Mouse (Mus musculus) thymus, adult 2 months (tissue): Measurements from ENCODE around the gene Gan. TPM values are rescaled to one million over a fixed set of nuclear protein-coding genes. Genes with fewer than 3 reads are reported as not detected.

Source experiments
- DNase-seq: peaks from one replicate; pipeline ENCODE4 v3.0.0; 2021
- H3K27ac ChIP-seq: fragments of 200-500 bp; 2 replicates; pipeline ENCODE4 v1.5.1; 2012; ENCODE audit warnings: low read length, control low read depth; ENCODE audit not compliant: control insufficient read depth, insufficient read depth
- H3K27me3 ChIP-seq: fragments of 200-500 bp; 2 replicates; pipeline ENCODE4 v1.6.1; 2012; ENCODE audit warnings: mild to moderate bottlenecking, low read length, moderate library complexity, mixed read lengths; ENCODE audit not compliant: control insufficient read depth, insufficient read depth
- H3K36me3 ChIP-seq: fragments of 200-500 bp; 2 replicates; pipeline ENCODE4 v1.6.1; 2012; ENCODE audit warnings: mild to moderate bottlenecking, low read length, moderate library complexity; ENCODE audit not compliant: control insufficient read depth, insufficient read depth
- H3K4me1 ChIP-seq: fragments of 200-500 bp; replicated peaks from 2 replicates; pipeline ENCODE4 v1.6.1; 2012; ENCODE audit warnings: low read length; ENCODE audit not compliant: control insufficient read depth, insufficient read depth
- H3K4me3 ChIP-seq: fragments of 200-500 bp; 2 replicates; pipeline ENCODE4 v1.5.1; 2012; ENCODE audit warnings: mild to moderate bottlenecking, low read length, control low read depth, moderate library complexity; ENCODE audit not compliant: control insufficient read depth, insufficient read depth
- CTCF ChIP-seq: fragments of 200-500 bp; IDR thresholded peaks from 2 replicates; pipeline ENCODE4 v1.5.1; 2012; ENCODE audit warnings: mild to moderate bottlenecking, control low read depth, low read length, moderate library complexity, borderline replicate concordance; ENCODE audit not compliant: control insufficient read depth, poor library complexity, insufficient read depth; ENCODE audit errors: extremely low read depth
- POLR2A ChIP-seq: fragments of 200-500 bp; IDR thresholded peaks from 2 replicates; pipeline ENCODE4 v1.6.1; 2012; ENCODE audit warnings: mild to moderate bottlenecking, low read length, control low read depth, moderate library complexity; ENCODE audit not compliant: control insufficient read depth, poor library complexity, insufficient read depth; ENCODE audit errors: extremely low read depth
- WGBS: fragments of 180-500 bp; shearing (Covaris S2); methylation state at CpG from one replicate; pipeline ENCODE4 v1.1.7; 2018; 5-methylcytosine and 5-hydroxymethylcytosine counted together
- polyA plus RNA-seq: library from polyadenylated mRNA; depleted of rRNA; stranded (reverse); fragments of >200 nt; gene quantifications from 2 replicates; pipeline ENCODE4 v1.2.3, GENCODE M21; 2012

The Gan gene
- polyA plus RNA-seq, 1 experiment: 6.3 TPM

- Histone ChIP-seq H3K36me3 (no peaks in the 10 kb centered on the region), H3K4me1 (no peaks in the 10 kb centered on the region), H3K27me3 (no peaks in the 10 kb centered on the region), H3K4me3 (no peak overlapping the region), H3K27ac (no peak overlapping the region)
- WGBS: 96% methylated on average over 2 of the region's 2 CpGs
- TF ChIP-seq POLR2A (no peak), CTCF (no peak)
- DNase-seq: no peak
Measured at GRCm38 (mm10) chr8:117217724-117218123, 59.8 kb downstream of the Gan start.

- Histone ChIP-seq H3K27me3 (no peaks in the 10 kb centered on the region), H3K4me1 (peaks cover 3% of the 10 kb centered on the region; the same call in 1 of the 2 replicates), H3K36me3 (no peaks in the 10 kb centered on the region), H3K27ac (no peak overlapping the region), H3K4me3 (no peak overlapping the region)
- DNase-seq: no peak
- WGBS: 92% methylated on average over 6 of the region's 6 CpGs
- TF ChIP-seq POLR2A (no peak), CTCF (no peak)
Measured at GRCm38 (mm10) chr8:117222396-117222795, 64.5 kb downstream of the Gan start.

GRCm38 (mm10) chr8:117224630-117225029, 66.7 kb downstream of the Gan start:
- Histone ChIP-seq H3K4me3 (peak overlapping the region; percentile 13; the same call in 1 of the 2 replicates), H3K27me3 (no peaks in the 10 kb centered on the region), H3K36me3 (no peaks in the 10 kb centered on the region), H3K4me1 (peaks cover 3% of the 10 kb centered on the region; the same call in 1 of the 2 replicates), H3K27ac (no peak overlapping the region)
- 12% methylated on average over 9 of the region's 9 CpGs for WGBS
- TF ChIP-seq CTCF: peak; percentile 84; the same call in 1 of the 2 replicates
- TF ChIP-seq POLR2A: no peak
- DNase-seq: peak; percentile 85

GRCm38 (mm10) chr8:117226306-117226705, 68.4 kb downstream of the Gan start:
- H3K36me3 ChIP-seq: no peaks in the 10 kb centered on the region
- no peak for TF ChIP-seq POLR2A
- no peak for TF ChIP-seq CTCF
- peaks cover 3% of the 10 kb centered on the region; the same call in 1 of the 2 replicates for H3K4me1 ChIP-seq
- DNase-seq: no peak
- no peak overlapping the region for H3K27ac ChIP-seq
- H3K4me3 ChIP-seq: no peak overlapping the region
- H3K27me3 ChIP-seq: no peaks in the 10 kb centered on the region
- WGBS: 95% methylated on average over 12 of the region's 12 CpGs

GRCm38 (mm10) chr8:117227339-117227738, 69.4 kb downstream of the Gan start:
- Histone ChIP-seq H3K27ac (no peak overlapping the region), H3K27me3 (no peaks in the 10 kb centered on the region), H3K4me3 (no peak overlapping the region), H3K36me3 (no peaks in the 10 kb centered on the region), H3K4me1 (peaks cover 3% of the 10 kb centered on the region; the same call in 1 of the 2 replicates)
- no peak for DNase-seq
- TF ChIP-seq CTCF: no peak
- TF ChIP-seq POLR2A: no peak
- WGBS: 62% methylated on average over 2 of the region's 2 CpGs

GRCm38 (mm10) chr8:117233199-117233598, 75.3 kb downstream of the Gan start:
- no peak overlapping the region for H3K4me3 ChIP-seq
- DNase-seq: no peak
- TF ChIP-seq POLR2A: no peak
- TF ChIP-seq CTCF: no peak
- 71% methylated on average over 7 of the region's 7 CpGs for WGBS
- no peaks in the 10 kb centered on the region for H3K4me1 ChIP-seq
- H3K36me3 ChIP-seq: no peaks in the 10 kb centered on the region
- no peak overlapping the region for H3K27ac ChIP-seq
- H3K27me3 ChIP-seq: no peaks in the 10 kb centered on the region

GRCm38 (mm10) chr8:117236531-117236930, 78.6 kb downstream of the Gan start:
- TF ChIP-seq POLR2A: no peak
- no peak for TF ChIP-seq CTCF
- Histone ChIP-seq H3K36me3 (no peaks in the 10 kb centered on the region), H3K27me3 (no peaks in the 10 kb centered on the region), H3K4me1 (no peaks in the 10 kb centered on the region), H3K4me3 (no peak overlapping the region), H3K27ac (no peak overlapping the region)
- no peak for DNase-seq
- over 99% methylated on average over 4 of the region's 4 CpGs for WGBS
